8 mouse cellular contexts compared by ENCODE assay signal in the genomic region with DNA sequence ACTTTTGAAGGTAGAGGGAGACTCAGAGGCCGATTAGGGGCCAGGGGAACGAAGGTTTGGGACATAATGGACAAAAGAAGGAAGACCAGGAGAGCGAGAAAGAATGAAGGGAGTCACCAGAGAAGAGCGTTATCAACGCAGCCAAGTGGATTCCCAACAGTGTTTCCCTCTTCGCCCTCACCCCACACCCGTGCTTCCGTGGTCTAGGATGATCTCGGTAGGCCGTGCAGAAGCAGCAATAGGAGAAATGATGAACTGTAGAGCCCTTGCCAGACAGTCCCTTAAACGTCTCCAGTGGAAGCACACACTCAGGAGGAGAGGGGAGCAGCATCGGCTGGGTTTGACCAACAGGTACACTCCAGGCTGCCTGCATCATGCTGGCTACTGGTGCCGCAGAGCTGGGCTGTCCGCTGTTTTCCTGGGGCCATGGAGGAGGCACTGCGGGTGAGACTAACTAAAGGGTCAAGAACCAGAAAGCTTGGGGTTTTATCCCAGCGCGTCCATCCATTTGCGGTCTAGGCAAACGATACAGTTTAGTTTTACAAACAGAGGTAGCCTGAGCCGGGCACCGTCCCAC. TPM values are rescaled to one million over a fixed set of nuclear protein-coding genes. Genes with fewer than 3 reads are reported as not detected.
DNase-seq lines count a peak whose midpoint lies in the region; ATAC-seq lines count a peak whose summit lies in the region.

No protein-coding gene starts in this region.

- WGBS in heart, embryonic 10.5 days, result 10% methylated on average over 21 of the region's 21 CpGs
- 19% methylated on average over 21 of the region's 21 CpGs for WGBS in hindbrain, embryonic 15.5 days
- 12% methylated on average over 21 of the region's 21 CpGs for WGBS in midbrain, embryonic 10.5 days

- H3K9ac ChIP-seq in hindbrain, embryonic 15.5 days, result no peak overlapping the region

- ATAC-seq in hindbrain, embryonic 15.5 days (ENCODE audit: low FRiP score, low read depth), result no peak

- no peaks in the 10 kb centered on the region for H3K36me3 ChIP-seq in heart, embryonic 10.5 days
- no peaks in the 10 kb centered on the region for H3K36me3 ChIP-seq in hindbrain, embryonic 15.5 days
- H3K36me3 ChIP-seq in midbrain, embryonic 10.5 days, result no peaks in the 10 kb centered on the region

- peaks cover 62% of the 10 kb centered on the region for H3K27me3 ChIP-seq in heart, embryonic 10.5 days (ENCODE audit: insufficient read depth, poor library complexity, severe bottlenecking)
- H3K27me3 ChIP-seq in hindbrain, embryonic 15.5 days, result 0 out of 2 replicates have a peak, but pooled peaks cover 3% of the 10 kb centered on the region
- H3K27me3 ChIP-seq in midbrain, embryonic 10.5 days (ENCODE audit: low read depth, poor library complexity, severe bottlenecking), result peaks cover 84% of the 10 kb centered on the region

- H3K4me2 ChIP-seq in hindbrain, embryonic 15.5 days, result peak overlapping the region; percentile 74

- H3K4me3 ChIP-seq in heart, embryonic 10.5 days, result peak overlapping the region; percentile 88
- H3K4me3 ChIP-seq in brown adipose tissue, adult 24 weeks (ENCODE audit: insufficient read depth, low read depth, low read length), result peak overlapping the region; percentile 88
- H3K4me3 ChIP-seq in hindbrain, embryonic 15.5 days, result peak overlapping the region; percentile 80
- H3K4me3 ChIP-seq in midbrain, embryonic 10.5 days, result peak overlapping the region; percentile 87

- intact Hi-C loops in heart, postnatal 10 days (cut with DNase I), result no loop called here
- intact Hi-C loops in left cerebral cortex, postnatal 25 days (cut with DNase I), result loop anchor here (5.0 kb wide), 1 partner anchor 108 kb away; no protein-coding TSS in a partner anchor

- H3K9me3 ChIP-seq in heart, embryonic 10.5 days, result no peaks in the 10 kb centered on the region
- no peaks in the 10 kb centered on the region for H3K9me3 ChIP-seq in hindbrain, embryonic 15.5 days
- no peaks in the 10 kb centered on the region for H3K9me3 ChIP-seq in midbrain, embryonic 10.5 days (replicated peaks)

- DNase-seq in heart, embryonic 10.5 days (ENCODE audit: low spot score), result no peak
- DNase-seq in heart, postnatal 10 days, result no peak
- no peak for DNase-seq in midbrain, embryonic 10.5 days (ENCODE audit: low spot score)
- DNase-seq in right cerebral cortex, postnatal 25 days, result no peak
- no peak for DNase-seq in left cerebral cortex, adult 18-20 months (ENCODE audit: low spot score in 2 of 2)
- no peak for DNase-seq in left cerebral cortex, postnatal 25 days (ENCODE audit: low spot score in 2 of 2)

- H3K27ac ChIP-seq in heart, embryonic 10.5 days, result 0 out of 2 replicates have a peak overlapping the region, but pooled peaks have one; percentile 17
- no peak overlapping the region for H3K27ac ChIP-seq in brown adipose tissue, adult 24 weeks (replicated peaks; ENCODE audit: low read depth, low read length)
- H3K27ac ChIP-seq in hindbrain, embryonic 15.5 days (replicated peaks), result no peak overlapping the region
- peak overlapping the region; percentile 96 for H3K27ac ChIP-seq in midbrain, embryonic 10.5 days (replicated peaks)

- peaks cover 27% of the 10 kb centered on the region for H3K4me1 ChIP-seq in heart, embryonic 10.5 days
- no peaks in the 10 kb centered on the region for H3K4me1 ChIP-seq in brown adipose tissue, adult 24 weeks (ENCODE audit: control insufficient read depth, insufficient read depth, insufficient read length, low read length)
- H3K4me1 ChIP-seq in hindbrain, embryonic 15.5 days (replicated peaks), result peaks cover 26% of the 10 kb centered on the region
- peaks cover 47% of the 10 kb centered on the region for H3K4me1 ChIP-seq in midbrain, embryonic 10.5 days

RNA-seq across cellular contexts. Expression of a gene that starts 1.0 kb away (rescaled TPM):
- polyA plus RNA-seq in heart, embryonic 10.5 days (2016; fragmentation: Nextera tagmentation; extraction: Ambion mirVana), result 2.0 and 2.1 TPM in 2 replicates
- total RNA-seq in heart, postnatal 10 days (2021), result 10 to 100 TPM; 20.9 to 21.6 TPM
- 9.6 and 16.4 TPM in 2 replicates for polyA plus RNA-seq in brown adipose tissue, adult 24 weeks (2012; ENCODE audit: insufficient read depth, insufficient read length, missing spikeins)
- polyA plus RNA-seq in hindbrain, embryonic 15.5 days (2015; fragmentation: Nextera tagmentation; extraction: Ambion mirVana), result 35.0 and 38.1 TPM in 2 replicates
- 4.7 and 10.0 TPM in 2 replicates for polyA plus RNA-seq in midbrain, embryonic 10.5 days (2016; fragmentation: Nextera tagmentation; extraction: Ambion mirVana)
- 100 to 1,000 TPM; 119 to 127 TPM for total RNA-seq in left cerebral cortex, adult 18-20 months (2021)
- 100 to 1,000 TPM; 132 to 133 TPM for total RNA-seq in left cerebral cortex, postnatal 25 days (2021)

RNA-seq across cellular contexts. Expression of a gene that starts 14.4 kb away (rescaled TPM):
- polyA plus RNA-seq in heart, embryonic 10.5 days (2016; fragmentation: Nextera tagmentation; extraction: Ambion mirVana), result 209 and 212 TPM in 2 replicates
- total RNA-seq in heart, postnatal 10 days (2021), result 100 to 1,000 TPM; 176 to 183 TPM
- 128 and 130 TPM in 2 replicates for polyA plus RNA-seq in brown adipose tissue, adult 24 weeks (2012; ENCODE audit: insufficient read depth, insufficient read length, missing spikeins)
- 125 and 130 TPM in 2 replicates for polyA plus RNA-seq in hindbrain, embryonic 15.5 days (2015; fragmentation: Nextera tagmentation; extraction: Ambion mirVana)
- polyA plus RNA-seq in midbrain, embryonic 10.5 days (2016; fragmentation: Nextera tagmentation; extraction: Ambion mirVana), result 231 and 250 TPM in 2 replicates
- total RNA-seq in left cerebral cortex, adult 18-20 months (2021), result 100 to 1,000 TPM; 114 to 119 TPM
- 100 to 1,000 TPM; 109 to 112 TPM for total RNA-seq in left cerebral cortex, postnatal 25 days (2021)

RNA-seq across cellular contexts. Expression of a gene that starts 36.0 kb away (rescaled TPM):
- 16.2 and 16.9 TPM in 2 replicates for polyA plus RNA-seq in heart, embryonic 10.5 days (2016; fragmentation: Nextera tagmentation; extraction: Ambion mirVana)
- 10 to 100 TPM; 20.5 to 25.8 TPM for total RNA-seq in heart, postnatal 10 days (2021)
- 25.6 and 29.4 TPM in 2 replicates for polyA plus RNA-seq in brown adipose tissue, adult 24 weeks (2012; ENCODE audit: insufficient read depth, insufficient read length, missing spikeins)
- polyA plus RNA-seq in hindbrain, embryonic 15.5 days (2015; fragmentation: Nextera tagmentation; extraction: Ambion mirVana), result 4.0 and 5.0 TPM in 2 replicates
- polyA plus RNA-seq in midbrain, embryonic 10.5 days (2016; fragmentation: Nextera tagmentation; extraction: Ambion mirVana), result 3.9 and 4.7 TPM in 2 replicates
- total RNA-seq in left cerebral cortex, adult 18-20 months (2021), result 1 to 10 TPM; 1.2 to 1.9 TPM
- total RNA-seq in left cerebral cortex, postnatal 25 days (2021), result 1 to 10 TPM; 1.6 to 2.2 TPM

RNA-seq across cellular contexts. Expression of a gene that starts 49.0 kb away (rescaled TPM):
- polyA plus RNA-seq in heart, embryonic 10.5 days (2016; fragmentation: Nextera tagmentation; extraction: Ambion mirVana), result 22.4 TPM in 2 replicates
- total RNA-seq in heart, postnatal 10 days (2021), result 10 to 100 TPM; 13.3 to 15.0 TPM
- 7.2 and 11.7 TPM in 2 replicates for polyA plus RNA-seq in brown adipose tissue, adult 24 weeks (2012; ENCODE audit: insufficient read depth, insufficient read length, missing spikeins)
- 34.2 and 35.9 TPM in 2 replicates for polyA plus RNA-seq in hindbrain, embryonic 15.5 days (2015; fragmentation: Nextera tagmentation; extraction: Ambion mirVana)
- polyA plus RNA-seq in midbrain, embryonic 10.5 days (2016; fragmentation: Nextera tagmentation; extraction: Ambion mirVana), result 34.5 and 39.5 TPM in 2 replicates
- total RNA-seq in left cerebral cortex, adult 18-20 months (2021), result 10 to 100 TPM; 25.4 to 31.6 TPM
- 10 to 100 TPM; 28.9 to 30.3 TPM for total RNA-seq in left cerebral cortex, postnatal 25 days (2021)

Comparison
In these comparisons a context has a peak if more than half of its experiments do, and no peak if none do; other contexts are left out.
1. H3K27ac ChIP-seq: peak in heart, embryonic 10.5 days (single experiment) and midbrain, embryonic 10.5 days (single experiment); none in brown adipose tissue, adult 24 weeks (single experiment) and hindbrain, embryonic 15.5 days (single experiment).
2. Peak in every context shown above with its lines, with median percentiles within 50 percentile points of each other: H3K4me3 ChIP-seq.